Mouse (Mus musculus) hindbrain, embryonic 16.5 days (tissue): ENCODE measurements at regions not wholly inside any gene's neighbourhood (a gene's known extent, or its start where the extent isn't known, plus 50 kb on each side); places are given as distances from the start of the nearest gene placed in this dataset.

Experiments used
- ATAC-seq: fragments of 200-750 bp; cut with Nextera tagmentation; 2 replicates; pipeline ENCODE4 v1.8.0; 2017; ENCODE audit warnings: moderate TSS enrichment, moderate library complexity
- H3K27ac ChIP-seq: fragments of 300-500 bp; sonication (generic); 2 replicates; pipeline ENCODE4 v1.5.1; 2014; ENCODE audit warnings: low read depth, mild to moderate bottlenecking, control low read depth, low read length, moderate library complexity
- H3K27me3 ChIP-seq: fragments of 300-500 bp; sonication (generic); replicated peaks from 2 replicates; pipeline ENCODE4 v1.6.1; 2014; ENCODE audit warnings: low read length; ENCODE audit not compliant: control insufficient read depth, insufficient read depth
- H3K36me3 ChIP-seq: fragments of 300-500 bp; sonication (generic); 2 replicates; pipeline ENCODE4 v1.6.1; 2014; ENCODE audit warnings: mild to moderate bottlenecking, low read length, moderate library complexity, mixed read lengths; ENCODE audit not compliant: control insufficient read depth, insufficient read depth
- H3K4me1 ChIP-seq: fragments of 300-500 bp; sonication (generic); 2 replicates; pipeline ENCODE4 v1.6.1; 2014; ENCODE audit warnings: low read depth, low read length; ENCODE audit not compliant: control insufficient read depth, insufficient read depth
- H3K4me2 ChIP-seq: fragments of 300-500 bp; sonication (generic); 2 replicates; pipeline ENCODE4 v1.6.1; 2014; ENCODE audit warnings: mild to moderate bottlenecking, low read length, control low read depth, moderate library complexity
- H3K4me3 ChIP-seq: fragments of 300-500 bp; sonication (generic); 2 replicates; pipeline ENCODE4 v1.5.1; 2014; ENCODE audit warnings: mild to moderate bottlenecking, low read length, control low read depth, moderate library complexity
- H3K9ac ChIP-seq: fragments of 300-500 bp; sonication (generic); 2 replicates; pipeline ENCODE4 v1.6.1; 2014; ENCODE audit warnings: low read depth, mild to moderate bottlenecking, control low read depth, low read length, moderate library complexity
- H3K9me3 ChIP-seq: fragments of 300-500 bp; sonication (generic); 2 replicates; pipeline ENCODE4 v1.6.1; 2014; ENCODE audit warnings: mild to moderate bottlenecking, low read length, moderate library complexity; ENCODE audit not compliant: control insufficient read depth
- WGBS: fragments of 180-500 bp; shearing (Covaris S2); extraction: QIAGEN DNeasy Blood & Tissue Kit; methylation state at CpG from one replicate; pipeline ENCODE4 v1.1.7; 2014; 5-methylcytosine and 5-hydroxymethylcytosine counted together

DNA sequence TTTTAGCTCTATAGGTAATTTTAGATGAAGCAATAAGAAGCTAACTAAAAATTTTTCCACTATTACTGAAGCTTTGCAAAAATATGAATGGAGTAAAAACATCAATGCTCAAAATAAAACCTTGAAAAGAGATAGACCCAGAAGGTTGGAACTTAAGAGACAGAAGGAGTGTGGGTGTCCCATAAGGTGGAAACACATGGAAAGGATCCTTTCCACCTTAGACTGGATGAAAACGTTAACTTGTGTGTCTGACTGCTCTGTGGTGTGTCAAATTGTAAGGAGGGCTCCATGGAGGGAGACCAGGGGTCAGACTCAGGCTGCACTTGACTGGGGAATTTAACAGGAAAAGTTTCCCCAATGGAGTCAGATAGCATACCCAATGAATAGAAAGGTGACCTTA lies 244.9 kb upstream of the Ano5 start:
- Histone ChIP-seq H3K4me2 (no peak overlapping the region), H3K4me3 (no peak overlapping the region), H3K27me3 (no peaks in the 10 kb centered on the region), H3K27ac (no peak overlapping the region), H3K9me3 (no peaks in the 10 kb centered on the region), H3K4me1 (no peaks in the 10 kb centered on the region), H3K9ac (no peak overlapping the region), H3K36me3 (no peaks in the 10 kb centered on the region)
- ATAC-seq = no peak
- 73% methylated on average over 1 of the region's 1 CpGs for WGBS

DNA sequence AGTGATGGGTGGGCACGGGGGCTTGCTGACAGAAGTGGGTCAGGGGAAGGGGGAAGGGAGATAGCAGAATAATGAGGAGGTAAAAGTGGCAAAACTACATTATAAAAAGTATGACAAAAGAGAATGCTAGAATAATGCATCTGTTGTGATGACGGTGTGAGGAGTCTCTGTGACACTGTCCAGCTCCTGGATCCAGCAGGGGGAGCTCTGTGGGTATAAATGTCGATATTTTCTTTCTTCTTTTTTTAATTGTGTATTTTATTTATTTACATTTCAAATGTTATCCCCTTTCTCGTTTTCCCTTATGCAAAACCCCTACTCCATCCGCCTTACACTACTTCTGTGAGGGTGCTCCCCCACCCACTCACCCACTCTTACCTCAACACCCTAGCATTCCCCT lies 243.9 kb upstream of the Ano5 start:
- H3K27ac ChIP-seq = no peak overlapping the region
- no peaks in the 10 kb centered on the region for H3K36me3 ChIP-seq
- no peak overlapping the region for H3K9ac ChIP-seq
- no peaks in the 10 kb centered on the region for H3K4me1 ChIP-seq
- H3K27me3 ChIP-seq = no peaks in the 10 kb centered on the region
- H3K4me3 ChIP-seq = no peak overlapping the region
- H3K4me2 ChIP-seq = no peak overlapping the region
- WGBS = 64% methylated on average over 5 of the region's 5 CpGs
- H3K9me3 ChIP-seq = no peaks in the 10 kb centered on the region
- ATAC-seq = 0 out of 2 replicates have a peak, but pooled peaks have one; percentile 40

DNA sequence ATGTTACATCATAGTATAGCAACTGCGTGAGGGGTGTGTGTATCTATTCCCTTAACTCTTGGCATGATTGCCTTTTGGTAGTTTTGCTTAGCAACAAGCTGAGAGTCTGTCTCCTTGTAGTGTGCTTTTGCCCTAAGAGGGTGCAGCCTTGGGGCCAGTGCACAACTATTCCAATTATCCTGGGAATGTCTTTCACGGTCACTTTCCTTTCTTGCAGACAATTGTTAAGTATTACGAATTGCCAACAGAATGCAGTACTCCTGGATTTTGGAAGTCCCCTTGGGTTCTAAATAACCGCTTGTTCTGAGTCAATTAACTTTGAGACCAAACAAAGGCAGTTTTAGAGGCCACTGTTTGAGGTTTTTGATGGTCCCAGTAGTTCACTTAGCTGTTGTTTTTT lies 242.1 kb upstream of the Ano5 start:
- Histone ChIP-seq H3K9ac (no peak overlapping the region), H3K9me3 (no peaks in the 10 kb centered on the region), H3K36me3 (no peaks in the 10 kb centered on the region), H3K4me2 (no peak overlapping the region), H3K4me1 (no peaks in the 10 kb centered on the region), H3K4me3 (no peak overlapping the region), H3K27ac (no peak overlapping the region), H3K27me3 (no peaks in the 10 kb centered on the region)
- WGBS = 30% methylated on average over 4 of the region's 4 CpGs
- ATAC-seq = no peak

DNA sequence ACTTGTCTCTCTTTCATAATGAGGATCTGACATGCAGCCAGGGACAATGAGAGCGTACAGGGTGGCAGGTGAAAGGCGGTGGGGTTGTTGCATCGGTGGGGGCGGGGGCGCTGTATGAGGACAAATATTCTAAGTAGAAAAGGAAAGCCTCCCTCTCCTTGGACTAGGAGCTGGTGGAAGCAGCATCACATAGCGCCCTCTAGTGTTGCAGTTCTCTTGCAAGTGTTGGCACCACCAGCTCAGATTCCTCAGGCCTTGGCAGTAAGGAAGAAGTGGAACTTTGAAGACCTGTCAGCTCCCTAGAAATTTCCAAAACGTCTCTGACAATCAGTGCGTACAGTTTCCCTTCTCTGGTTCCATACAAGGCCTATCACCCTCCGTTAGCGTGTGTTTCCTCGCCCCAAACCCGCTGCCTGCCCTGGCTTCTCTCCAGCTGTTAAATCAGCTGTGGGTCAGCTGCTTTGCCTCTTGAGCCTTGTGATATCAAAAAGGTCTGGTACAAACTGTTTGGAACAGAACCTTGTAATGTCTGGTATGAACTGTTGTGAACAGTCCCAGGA lies 240.2 kb upstream of the Ano5 start:
- 64% methylated on average over 12 of the region's 12 CpGs for WGBS
- H3K4me1 ChIP-seq = no peaks in the 10 kb centered on the region
- no peak overlapping the region for H3K4me2 ChIP-seq
- H3K4me3 ChIP-seq = no peak overlapping the region
- H3K9me3 ChIP-seq = no peaks in the 10 kb centered on the region
- H3K36me3 ChIP-seq = no peaks in the 10 kb centered on the region
- no peak overlapping the region for H3K9ac ChIP-seq
- ATAC-seq = no peak
- H3K27ac ChIP-seq = no peak overlapping the region
- no peaks in the 10 kb centered on the region for H3K27me3 ChIP-seq

DNA sequence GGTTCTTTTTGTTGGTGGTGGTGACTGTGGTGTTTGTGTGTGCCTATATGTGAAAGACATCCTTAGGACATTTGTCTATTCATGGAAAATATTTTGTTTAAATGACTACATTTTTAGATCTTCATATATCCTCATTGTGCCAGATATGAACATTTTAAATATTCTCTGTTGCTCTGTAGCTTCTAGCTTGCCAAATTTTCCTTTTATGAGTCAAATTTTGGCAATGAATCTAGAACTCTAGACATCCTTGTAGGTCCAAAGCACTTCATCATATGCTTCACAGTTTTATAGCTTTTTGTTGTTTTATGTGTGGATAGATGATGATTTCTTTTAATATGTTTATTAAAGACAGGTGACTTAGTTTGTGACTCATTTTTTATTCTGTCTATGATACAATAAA lies 229.4 kb upstream of the Ano5 start:
- H3K27me3 ChIP-seq = no peaks in the 10 kb centered on the region
- no peaks in the 10 kb centered on the region for H3K4me1 ChIP-seq
- H3K27ac ChIP-seq = no peak overlapping the region
- no peaks in the 10 kb centered on the region for H3K36me3 ChIP-seq
- H3K9ac ChIP-seq = no peak overlapping the region
- H3K9me3 ChIP-seq = no peaks in the 10 kb centered on the region
- no peak for ATAC-seq
- no peak overlapping the region for H3K4me3 ChIP-seq
- no peak overlapping the region for H3K4me2 ChIP-seq

DNA sequence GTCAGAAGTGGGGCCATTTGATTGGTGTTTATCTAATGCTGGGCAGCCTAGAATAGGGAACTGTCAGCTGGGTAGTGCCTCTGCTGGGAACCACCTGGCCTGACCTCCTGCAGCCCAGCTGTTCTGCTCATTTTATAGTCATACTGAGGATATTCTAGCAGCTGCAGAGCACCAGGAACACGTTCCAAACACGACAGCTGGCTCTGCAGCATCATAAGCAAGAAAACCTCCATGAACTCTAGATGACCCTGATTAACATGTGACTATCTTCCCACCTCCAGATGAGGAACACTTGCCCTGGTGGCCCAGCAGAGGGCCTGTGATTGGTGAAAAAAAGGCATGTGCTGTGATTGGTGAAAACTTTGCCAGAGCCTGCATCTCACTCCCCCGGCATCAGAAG lies 210.6 kb upstream of the Ano5 start:
- WGBS = 33% methylated on average over 3 of the region's 3 CpGs

DNA sequence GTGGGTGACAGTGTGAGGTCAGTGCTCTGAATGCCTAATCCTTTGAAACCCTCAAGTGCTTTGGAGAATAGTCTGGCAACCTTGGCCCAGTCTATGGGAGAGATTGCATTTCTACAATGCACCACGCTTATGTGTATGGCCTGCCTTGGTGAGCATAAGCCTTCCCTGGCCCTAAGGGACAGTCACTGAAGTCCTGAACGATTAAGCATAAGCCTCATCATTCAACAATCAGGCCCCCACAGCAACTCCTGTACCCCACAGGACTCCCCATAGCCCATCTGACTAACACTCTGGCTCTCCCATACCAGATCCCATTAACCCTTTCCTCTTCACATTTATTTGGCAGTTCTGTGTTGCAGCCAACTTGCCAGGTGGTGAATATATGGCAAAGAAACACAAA lies 203.1 kb upstream of the Ano5 start:
- H3K4me1 ChIP-seq = no peaks in the 10 kb centered on the region
- H3K27me3 ChIP-seq = no peaks in the 10 kb centered on the region
- peak; percentile 88 for ATAC-seq
- no peaks in the 10 kb centered on the region for H3K9me3 ChIP-seq
- 65% methylated on average over 2 of the region's 2 CpGs for WGBS
- no peaks in the 10 kb centered on the region for H3K36me3 ChIP-seq
- H3K27ac ChIP-seq = no peak overlapping the region
- H3K4me3 ChIP-seq = no peak overlapping the region
- no peak overlapping the region for H3K9ac ChIP-seq
- no peak overlapping the region for H3K4me2 ChIP-seq

More for the DNA sequence above, 210.6 kb upstream of the Ano5 start:
- H3K4me3 ChIP-seq = no peak overlapping the region
- no peaks in the 10 kb centered on the region for H3K36me3 ChIP-seq
- no peak overlapping the region for H3K4me2 ChIP-seq
- no peaks in the 10 kb centered on the region for H3K27me3 ChIP-seq
- no peaks in the 10 kb centered on the region for H3K9me3 ChIP-seq
- no peaks in the 10 kb centered on the region for H3K4me1 ChIP-seq
- H3K9ac ChIP-seq = no peak overlapping the region
- no peak overlapping the region for H3K27ac ChIP-seq
- ATAC-seq = no peak

DNA sequence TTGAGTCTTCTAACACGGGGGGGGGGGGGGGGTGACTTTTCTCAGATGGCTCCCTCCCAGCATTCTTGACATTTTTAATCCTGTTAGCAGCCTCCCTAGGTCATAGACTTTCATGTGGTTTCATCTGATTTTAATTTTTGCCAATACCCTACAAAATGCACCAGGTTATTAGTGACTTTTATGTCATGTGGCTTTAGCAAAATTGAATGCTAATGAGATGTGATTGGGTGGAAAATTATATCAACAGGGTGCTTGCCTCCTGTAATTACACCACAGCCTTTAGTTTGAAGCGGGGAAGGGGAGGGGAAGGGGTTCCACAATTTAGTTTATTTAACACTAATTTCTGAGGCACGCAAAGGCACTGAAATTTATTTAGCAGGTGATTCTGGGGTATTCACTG lies 200.6 kb upstream of the Ano5 start:
- Histone ChIP-seq H3K27ac (no peak overlapping the region), H3K4me2 (no peak overlapping the region), H3K27me3 (no peaks in the 10 kb centered on the region), H3K4me3 (no peak overlapping the region), H3K9ac (no peak overlapping the region), H3K9me3 (no peaks in the 10 kb centered on the region), H3K36me3 (no peaks in the 10 kb centered on the region), H3K4me1 (no peaks in the 10 kb centered on the region)
- no peak for ATAC-seq
- WGBS = 50% methylated on average over 3 of the region's 3 CpGs

DNA sequence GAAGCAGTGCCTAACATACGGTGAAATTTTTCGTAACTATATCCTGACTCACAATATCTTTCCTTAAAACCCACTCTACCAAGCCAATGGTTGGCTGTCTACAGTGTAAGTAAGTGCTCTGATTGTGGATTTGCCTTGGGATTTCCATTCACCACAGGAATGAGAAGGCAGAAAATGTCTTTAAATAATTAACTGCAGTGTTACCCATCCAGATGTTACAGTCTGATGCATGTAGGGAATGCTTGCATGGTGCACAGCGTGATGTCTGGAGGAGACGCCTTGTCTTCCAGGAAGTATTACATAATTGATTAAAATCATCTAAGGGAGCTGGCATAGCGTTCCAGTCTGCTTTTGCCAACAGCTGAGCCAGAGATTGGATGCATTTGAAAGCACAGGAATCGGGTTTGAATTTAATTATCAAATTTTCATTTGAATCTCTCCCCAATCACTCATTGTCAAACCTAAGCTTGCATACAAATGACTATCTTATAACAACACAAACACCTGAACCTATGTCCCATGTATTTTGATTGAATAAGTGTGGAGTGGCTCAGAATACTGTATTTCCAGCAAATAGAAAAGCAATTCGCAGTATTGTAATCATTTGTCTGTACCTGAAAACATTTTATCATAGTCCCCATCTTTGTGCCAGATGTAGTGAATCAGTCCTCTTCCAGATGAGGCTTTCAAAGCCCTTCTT lies 170.8 kb upstream of the Ano5 start:
- Histone ChIP-seq H3K36me3 (no peaks in the 10 kb centered on the region), H3K9me3 (no peaks in the 10 kb centered on the region), H3K4me1 (no peaks in the 10 kb centered on the region), H3K27ac (no peak overlapping the region), H3K9ac (no peak overlapping the region), H3K4me3 (no peak overlapping the region), H3K27me3 (no peaks in the 10 kb centered on the region), H3K4me2 (no peak overlapping the region)
- 0 out of 2 replicates have a peak, but pooled peaks have one; percentile 30 for ATAC-seq
- WGBS = 48% methylated on average over 7 of the region's 7 CpGs
